Mouse (Mus musculus) frontal cortex, postnatal 36 days (tissue): Measurements from ENCODE around the gene Kcnk1.

Experiments used
- DNase-seq, 2 experiments: peaks; one replicate each; pipeline ENCODE4 v3.0.0; 2022; ENCODE audit warnings: low spot score in 2 of 2

Gene Kcnk1

DNA sequence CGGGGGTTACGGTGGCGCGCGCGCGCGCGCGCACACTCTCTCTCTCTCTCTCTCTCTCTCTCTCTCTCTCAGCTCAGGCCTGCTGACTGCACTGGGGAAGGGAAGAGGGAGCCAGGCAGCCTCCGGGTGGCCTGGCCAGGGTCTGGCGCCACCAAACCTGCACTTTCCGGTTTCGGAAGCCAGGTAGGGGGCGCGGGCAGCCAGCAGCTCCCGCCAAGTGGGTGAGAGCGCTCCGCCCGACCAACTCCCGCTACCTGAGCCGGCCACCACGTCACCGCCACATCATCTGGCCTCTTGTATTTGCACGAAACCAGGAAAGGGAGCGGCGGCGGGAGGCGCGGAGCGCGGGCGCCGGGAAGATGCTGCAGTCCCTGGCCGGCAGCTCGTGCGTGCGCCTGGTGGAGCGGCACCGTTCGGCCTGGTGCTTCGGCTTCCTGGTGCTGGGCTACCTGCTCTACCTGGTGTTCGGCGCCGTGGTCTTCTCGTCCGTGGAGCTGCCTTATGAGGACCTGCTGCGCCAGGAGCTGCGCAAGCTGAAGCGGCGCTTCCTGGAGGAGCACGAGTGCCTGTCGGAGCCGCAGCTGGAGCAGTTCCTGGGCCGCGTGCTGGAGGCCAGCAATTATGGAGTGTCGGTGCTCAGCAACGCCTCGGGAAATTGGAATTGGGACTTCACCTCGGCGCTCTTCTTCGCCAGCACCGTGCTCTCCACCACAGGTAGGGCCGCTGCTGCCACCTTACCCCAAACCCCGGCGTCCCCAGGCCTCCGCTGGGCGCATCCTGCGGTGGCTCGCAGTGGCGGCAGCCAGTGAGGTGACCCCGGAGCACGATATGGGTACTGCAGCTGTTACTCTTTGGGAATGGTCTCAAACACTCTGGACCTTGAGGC lies at the start of gene Kcnk1:
Gene Kcnk1 (plus strand): TSS at position 70 of the 886 bp plus-strand sequence.
- DNase-seq: peak; percentile 85

DNA sequence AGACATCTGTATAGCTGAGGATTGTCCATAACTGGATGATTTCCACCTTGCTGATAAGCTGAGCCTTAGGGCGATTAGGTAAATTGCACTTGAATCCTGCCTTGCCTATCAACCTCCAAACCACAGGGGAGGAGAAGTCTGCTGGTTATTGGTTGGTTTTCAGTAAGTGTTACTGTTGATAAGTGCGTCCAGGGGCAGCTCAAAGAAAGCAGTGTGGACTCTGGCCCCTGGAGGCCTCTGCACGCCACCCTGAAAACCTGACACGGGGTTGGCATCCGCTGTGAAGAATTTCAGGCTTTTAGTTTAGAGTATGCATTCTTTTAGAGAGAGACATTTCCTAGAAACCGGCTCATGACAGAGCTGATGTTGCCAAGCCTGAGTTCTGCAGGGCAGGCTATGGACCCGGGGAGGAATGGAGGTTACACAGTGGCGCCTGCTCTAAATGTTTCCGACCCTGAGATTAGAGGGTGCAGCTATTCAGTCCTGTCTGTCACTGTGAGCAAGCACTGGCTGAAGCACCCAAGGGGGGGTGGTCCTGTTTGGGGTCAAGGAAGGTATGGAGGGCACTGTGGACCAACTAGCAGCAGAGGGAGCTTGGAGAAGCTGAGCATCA lies 46.2 kb upstream of the Kcnk1 start:
- DNase-seq: no peak

- peak; percentile 78 to 91 for DNase-seq
Measured at GRCm38 (mm10) chr8:125950007-125950940, 44.7 kb upstream of the Kcnk1 start.

DNA sequence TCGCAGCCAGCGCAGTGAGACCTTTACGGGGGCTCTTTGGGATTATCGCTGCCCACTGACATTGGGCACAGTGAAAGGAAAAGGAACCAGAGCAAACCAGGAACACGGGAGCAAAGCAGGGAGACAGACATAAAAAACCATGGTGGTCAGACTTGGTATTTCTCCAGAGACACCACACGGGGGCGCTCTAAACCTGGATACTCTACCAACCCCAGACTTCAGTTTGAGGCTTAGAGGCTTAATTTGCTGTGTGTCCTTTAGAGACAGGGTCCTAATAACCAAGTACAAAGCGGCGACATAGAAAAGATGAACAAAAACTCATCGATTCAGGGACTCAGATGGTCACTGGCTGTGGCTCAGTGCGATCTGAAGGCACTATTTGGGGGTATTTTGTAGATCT lies 39.3 kb upstream of the Kcnk1 start:
- DNase-seq: peak; percentile 45 to 62

DNA sequence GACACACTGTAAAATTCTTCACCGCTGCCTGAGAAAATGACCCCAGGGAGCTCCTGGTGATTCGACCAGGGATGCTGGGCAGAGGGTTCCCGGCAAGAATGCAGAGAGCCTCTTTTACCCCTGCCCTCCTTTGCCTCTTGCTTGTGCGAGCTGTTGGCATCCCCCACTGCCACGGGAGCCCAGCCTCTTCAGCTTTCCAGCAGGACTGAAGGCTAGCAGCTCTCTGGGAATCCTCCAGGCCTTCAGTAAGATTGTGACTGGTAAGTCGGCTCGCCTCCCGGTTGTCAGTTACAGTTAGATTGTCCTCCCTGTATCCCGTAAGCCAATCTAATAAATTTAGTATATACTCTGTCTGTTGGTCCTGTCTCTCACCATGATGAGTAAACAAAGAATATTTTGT lies 38.2 kb upstream of the Kcnk1 start:
- DNase-seq: no peak

DNA sequence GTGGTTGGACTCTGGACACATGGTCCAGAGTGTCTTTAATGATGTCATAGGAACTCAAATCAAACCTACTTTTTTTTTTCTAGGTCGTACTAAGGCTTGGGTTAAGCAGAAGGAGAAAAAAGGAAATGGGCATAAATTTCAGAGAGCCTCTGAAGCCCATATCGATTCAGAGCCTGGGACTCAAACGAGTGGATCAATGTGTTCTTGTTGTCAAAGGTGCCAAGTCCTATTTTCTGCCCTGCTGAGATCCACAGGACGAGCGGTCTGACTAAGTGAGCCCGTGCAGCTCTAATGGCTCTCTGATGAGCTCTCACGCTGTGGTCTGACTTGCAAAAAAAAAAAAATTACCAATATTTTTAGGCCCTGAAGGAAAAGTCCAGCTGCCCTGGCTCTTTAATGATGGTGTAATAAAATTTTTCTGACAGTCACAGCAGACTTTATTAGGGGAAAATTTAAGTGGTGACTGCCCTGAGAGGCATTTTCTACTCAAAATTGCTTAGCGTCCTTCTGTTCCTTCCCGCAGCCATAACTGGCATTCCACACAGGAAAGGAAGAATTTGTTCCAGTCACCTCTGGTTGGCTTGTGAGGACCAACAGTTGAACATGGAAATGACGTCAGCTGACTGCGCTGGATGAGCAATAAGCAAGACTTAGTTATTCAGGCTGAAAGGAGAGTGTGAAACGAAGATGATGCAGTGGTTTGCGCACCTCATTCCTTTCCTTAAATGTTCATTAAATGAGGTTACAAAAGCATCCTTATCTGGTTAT lies 37.6 kb upstream of the Kcnk1 start:
- no peak for DNase-seq

DNA sequence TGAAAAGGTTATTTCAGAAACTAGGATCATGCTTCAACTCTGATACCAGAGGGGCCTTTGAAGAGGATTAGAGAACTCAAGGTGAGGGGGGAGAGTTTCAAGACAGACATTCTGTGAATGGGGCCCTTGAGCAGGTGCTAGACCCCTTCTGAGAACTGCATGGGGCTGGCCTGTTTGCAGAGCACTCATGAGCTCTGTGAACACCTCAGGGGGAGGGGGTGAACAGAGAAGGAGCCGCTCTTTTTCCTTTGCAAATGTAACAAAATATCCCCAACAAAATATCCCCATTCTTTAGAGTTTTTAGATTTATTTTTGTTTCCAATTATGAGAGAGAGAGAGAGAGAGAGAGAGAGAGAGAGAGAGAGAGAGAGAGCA lies 37.0 kb upstream of the Kcnk1 start:
- DNase-seq: no peak

DNA sequence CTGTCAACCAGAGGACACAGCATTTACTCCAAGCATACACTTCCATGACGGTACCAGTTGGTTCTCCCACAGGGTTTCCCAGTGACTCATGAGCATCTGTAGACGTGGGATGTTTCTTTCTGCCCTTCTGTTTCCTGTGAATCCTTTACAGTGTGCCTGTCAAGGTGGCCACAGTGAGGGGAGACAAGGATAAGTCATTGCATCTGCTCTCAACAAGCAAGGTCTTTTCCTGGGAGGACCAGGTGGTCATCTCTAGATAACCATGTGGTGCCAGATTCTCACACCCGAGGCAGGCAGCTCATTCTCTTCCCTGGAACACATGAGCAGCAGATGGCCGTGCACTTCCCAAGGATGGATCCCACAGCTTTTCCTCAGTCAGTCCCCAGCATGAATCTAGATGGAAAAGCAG lies 35.6 kb upstream of the Kcnk1 start:
- peak; percentile 80 to 93 for DNase-seq

DNA sequence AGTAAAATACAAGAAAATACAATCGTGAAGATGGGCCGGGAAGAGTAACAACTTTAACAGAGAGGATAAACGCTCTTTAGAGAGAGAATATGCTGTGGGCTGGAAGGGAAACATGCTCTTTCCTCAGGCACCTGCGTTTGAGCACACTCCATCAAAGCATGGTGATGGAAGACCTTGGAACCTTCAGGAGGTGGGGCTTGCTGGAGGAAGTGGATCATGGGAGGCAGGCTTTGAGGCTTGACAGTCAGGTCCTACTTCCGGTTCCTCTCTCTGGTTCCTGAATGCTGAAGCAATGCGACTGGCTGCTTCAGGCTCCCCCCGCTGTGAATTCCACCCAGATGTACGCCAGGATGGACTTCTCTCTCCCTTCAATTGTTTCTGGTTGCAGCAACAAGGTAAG lies 34.9 kb upstream of the Kcnk1 start:
- DNase-seq: peak in 1 of 2 experiments; percentile 21

- no peak for DNase-seq
Measured at GRCm38 (mm10) chr8:125961790-125962189, 33.2 kb upstream of the Kcnk1 start.

DNA sequence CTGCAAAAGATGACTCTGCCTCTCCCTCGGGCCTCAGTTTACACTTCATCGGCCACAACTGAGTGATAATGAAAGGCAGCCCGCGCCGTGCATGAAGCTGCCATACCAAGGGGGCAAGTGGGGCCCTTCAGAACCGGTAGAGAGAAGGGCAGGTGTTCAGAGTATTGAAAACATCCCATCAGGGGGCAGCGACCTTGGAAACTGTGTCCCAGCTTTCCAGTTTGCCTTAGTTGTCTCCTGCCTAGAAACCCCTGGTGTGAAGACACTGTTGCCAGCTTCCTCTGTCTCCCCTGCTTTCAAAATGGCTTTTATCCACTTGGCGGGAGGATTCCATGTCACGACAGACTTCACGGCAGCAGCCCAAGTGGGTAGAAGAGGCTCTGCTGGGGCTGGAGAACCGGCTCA lies 31.2 kb upstream of the Kcnk1 start:
- DNase-seq: no peak

DNA sequence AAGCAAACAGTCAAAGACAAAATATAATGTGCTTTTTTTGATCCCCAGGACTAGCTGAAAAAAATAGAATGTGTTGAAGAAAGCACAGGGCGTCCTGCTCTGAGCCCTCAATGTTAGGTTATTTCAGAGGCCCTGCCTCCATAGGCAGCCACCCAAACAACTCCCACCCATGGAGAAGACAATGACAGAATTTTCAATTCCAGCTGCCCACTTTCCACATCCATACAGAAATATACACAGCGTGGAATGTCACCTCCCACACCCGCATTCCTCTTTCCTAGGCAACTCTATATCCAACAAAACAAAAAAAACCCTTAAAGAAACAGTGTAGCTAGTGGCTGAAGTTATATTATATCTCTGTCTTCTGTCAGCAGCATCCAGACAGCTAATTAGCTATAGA lies 23.6 kb upstream of the Kcnk1 start:
- peak; percentile 73 to 90 for DNase-seq

- DNase-seq: no peak
Measured at GRCm38 (mm10) chr8:125975981-125976380, 19.0 kb upstream of the Kcnk1 start.

DNA sequence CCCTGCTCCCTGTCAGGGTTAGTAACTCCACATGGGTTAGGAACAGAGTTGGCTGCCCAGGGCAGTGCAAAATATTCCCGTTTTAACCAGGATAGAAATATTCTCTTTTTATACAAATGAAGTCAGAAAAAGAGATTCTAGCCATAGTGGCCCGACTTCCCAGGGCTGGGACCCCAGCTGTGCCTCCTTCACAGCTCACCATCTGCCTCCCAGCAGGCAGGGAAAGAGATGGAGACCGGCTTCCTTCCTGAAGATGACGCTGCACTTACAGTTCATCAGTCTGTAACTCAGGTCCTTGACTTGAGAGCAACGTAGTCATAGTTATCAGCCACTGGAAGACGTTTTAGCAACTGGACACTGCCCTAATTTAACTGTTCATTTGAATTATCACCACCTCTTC lies 14.1 kb upstream of the Kcnk1 start:
- no peak for DNase-seq

DNA sequence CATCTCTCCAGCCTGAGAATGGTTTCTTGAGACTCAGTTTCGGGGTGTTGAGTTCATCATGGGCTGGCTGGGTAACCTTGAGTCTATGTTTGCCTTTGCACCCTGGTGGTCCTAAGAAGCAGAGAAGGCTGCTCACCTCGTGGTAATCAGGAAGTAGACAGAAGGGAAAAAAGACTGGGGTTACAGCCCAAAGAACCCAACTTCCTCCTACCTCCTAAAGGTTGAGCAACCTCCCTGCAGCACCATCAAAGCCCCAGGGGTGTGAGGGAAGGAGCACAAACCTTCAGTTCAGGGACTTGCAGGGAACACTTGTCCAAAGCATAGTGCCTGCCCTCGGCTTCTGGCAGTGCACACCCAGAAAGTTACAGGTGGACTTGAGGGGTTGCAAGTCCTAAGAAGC lies 11.5 kb upstream of the Kcnk1 start:
- DNase-seq: no peak

DNA sequence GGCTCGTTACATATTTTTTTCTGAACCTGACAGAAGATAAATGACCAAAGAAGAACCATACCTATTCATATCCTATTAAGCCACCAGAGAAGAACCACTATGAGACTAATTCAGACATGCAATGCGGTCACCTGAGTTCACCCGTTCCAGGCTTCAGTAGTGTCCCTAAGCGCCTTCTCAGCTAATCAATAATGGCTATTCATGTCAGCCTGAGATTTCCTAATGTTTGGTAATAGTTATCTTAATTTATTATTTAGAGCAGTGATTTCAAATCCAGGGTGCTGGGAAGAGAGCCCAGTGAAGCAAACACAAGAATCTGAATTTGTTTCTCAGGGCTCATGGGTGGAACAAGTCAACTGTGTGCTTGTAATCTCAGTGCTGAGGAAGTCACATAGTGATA lies 10.8 kb upstream of the Kcnk1 start:
- DNase-seq: no peak

DNA sequence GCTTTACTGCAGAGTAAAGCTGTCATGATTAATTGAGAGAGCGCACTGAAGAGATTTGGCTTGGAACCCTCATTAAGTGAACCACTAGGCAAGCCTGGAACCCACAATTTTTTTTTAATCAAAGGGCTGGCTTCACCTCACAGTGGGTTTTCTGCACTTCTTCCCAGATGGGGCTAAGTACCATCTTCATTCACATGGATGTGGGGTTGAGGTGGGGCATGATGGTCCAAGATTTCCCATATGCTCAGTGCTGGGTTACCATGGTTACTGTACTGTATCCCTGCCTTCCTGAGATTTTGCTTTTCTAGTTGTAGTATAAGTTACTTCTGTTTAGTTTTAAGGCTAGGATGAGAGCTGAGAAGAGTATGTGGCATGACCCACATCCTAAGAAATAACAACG lies 9.6 kb upstream of the Kcnk1 start:
- DNase-seq: no peak

GRCm38 (mm10) chr8:125986999-125987589 lies 7.9 kb upstream of the Kcnk1 start:
- no peak for DNase-seq

GRCm38 (mm10) chr8:125987996-125988395 lies 7.0 kb upstream of the Kcnk1 start:
- no peak for DNase-seq

DNA sequence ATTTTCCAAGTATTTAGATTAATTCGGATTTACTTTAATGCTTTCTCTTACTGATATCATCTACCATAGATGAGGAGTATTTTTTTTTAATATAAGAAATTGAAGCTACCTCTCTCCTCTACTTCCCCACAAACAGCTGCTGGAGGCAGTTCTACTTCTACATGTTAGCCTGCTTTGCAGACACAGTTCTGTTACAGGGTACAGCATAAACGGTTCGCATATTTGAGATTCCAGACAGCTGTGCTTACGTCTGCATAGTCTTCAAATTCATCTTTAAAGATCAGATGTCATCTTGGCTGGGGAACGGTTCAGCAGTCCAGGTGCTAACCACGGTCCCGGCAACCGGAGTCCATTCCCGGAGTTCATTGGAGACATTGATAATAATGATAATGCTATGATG lies 1.3 kb upstream of the Kcnk1 start:
- no peak for DNase-seq
